Mouse (Mus musculus) stomach, postnatal 0 days (tissue): ENCODE measurements around the gene Slc25a3.

Experiments used
- CTCF ChIP-seq: IDR thresholded peaks from 2 replicates; pipeline ENCODE4 v1.5.1; 2016; ENCODE audit warnings: antibody characterized with exemption, low read depth, mild to moderate bottlenecking, moderate library complexity
- EP300 ChIP-seq: optimal IDR thresholded peaks from 2 replicates; pipeline ENCODE3; 2016; ENCODE audit warnings: antibody characterized with exemption

- TF ChIP-seq CTCF (no peak), EP300 (no peak)
Observed at GRCm38 (mm10) chr10:91153894-91154503, 30.1 kb upstream of the Slc25a3 start.
